Mouse (Mus musculus) megakaryocyte, adult 5-6 weeks (primary cell): ENCODE data around the gene Cgn. TPM values are rescaled to one million over a fixed set of nuclear protein-coding genes. Genes with fewer than 3 reads are reported as not detected.
A peak's percentile ranks its signal among the peaks of the same experiment; 100 is the strongest.
"Not testable (repeated sequence)": the region's sequence is repeated elsewhere in the genome, so short reads cannot be mapped to it uniquely, and the experiment has no call there.

Experiments used
- ATAC-seq: 2 replicates; pipeline ENCODE4 v1.8.0; 2016; ENCODE audit warnings: mild to moderate bottlenecking, inconsistent platforms; ENCODE audit not compliant: poor library complexity, severe bottlenecking
- total RNA-seq, 2 experiments: library from RNA; stranded (forward) in 1 of 2; stranded (reverse) in 1 of 2; fragments of 153-499, 151-499 nt in 1 of 2; fragments of 221-1000, 200-1000 nt in 1 of 2; gene quantifications; 2 replicates each; pipeline versions ENCODE4 v1.2.3 to v1.2.4; 2015 to 2017

Gene Cgn
- total RNA-seq, 2 experiments from 2014 or later: not detected

DNA sequence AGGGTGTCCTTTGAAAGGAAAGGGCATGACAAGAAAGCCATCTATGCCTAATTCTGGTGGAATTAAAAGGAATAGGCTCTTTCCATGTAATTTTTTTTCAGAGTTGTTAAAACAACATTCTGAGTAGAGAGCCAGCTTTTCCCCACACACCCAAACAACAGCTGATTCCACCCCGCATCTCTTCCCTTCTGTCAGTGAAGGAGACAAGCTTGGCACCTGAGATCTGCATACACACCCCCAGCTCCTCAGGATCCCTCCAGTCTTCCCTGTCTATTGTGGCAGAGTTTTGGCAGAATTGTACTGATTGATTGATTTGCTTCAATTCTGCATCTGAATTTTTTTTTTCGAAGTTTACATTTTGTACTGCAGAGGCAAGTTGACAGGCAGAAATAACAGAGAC, 6.0 kb upstream of the Cgn start:
- no peak for ATAC-seq

DNA sequence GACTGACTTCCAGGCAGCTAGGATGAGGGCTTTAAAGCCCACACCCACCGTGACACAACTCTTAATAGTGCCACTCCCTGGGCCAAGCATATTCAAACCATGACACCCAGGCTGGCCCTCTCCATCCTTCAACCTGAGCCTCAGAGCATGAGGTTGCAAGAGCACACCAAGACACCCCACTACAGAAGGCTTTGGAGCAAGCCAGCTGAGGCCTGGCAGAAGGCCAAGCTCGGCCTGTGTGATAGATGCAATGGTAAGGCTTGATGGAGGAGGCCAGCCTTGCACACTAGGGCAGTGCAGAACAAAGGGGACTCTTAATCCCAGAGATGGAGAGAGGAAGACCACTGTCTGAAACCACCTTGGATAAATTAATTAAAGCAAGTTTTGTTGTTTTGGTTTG, 3.2 kb upstream of the Cgn start:
- no peak for ATAC-seq

DNA sequence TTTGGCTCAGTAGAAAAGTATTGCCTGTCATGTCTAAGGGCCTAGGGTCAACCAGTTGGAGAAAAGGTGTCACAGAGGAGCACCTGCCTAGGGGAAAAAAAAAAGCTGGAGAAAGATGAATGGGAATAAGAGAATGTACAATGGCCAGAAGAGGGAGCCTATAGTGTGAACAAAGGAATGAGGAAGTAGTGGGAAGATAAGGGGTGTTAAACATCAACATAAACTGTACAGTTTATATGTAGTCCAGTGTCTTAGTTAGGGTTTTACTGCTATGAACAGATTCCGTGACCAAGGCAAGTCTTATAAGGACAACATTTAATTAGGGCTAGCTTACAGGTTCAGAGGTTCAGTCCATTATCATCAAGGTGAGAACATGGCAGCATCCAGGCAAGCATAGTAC, 2.8 kb upstream of the Cgn start:
- no peak for ATAC-seq

DNA sequence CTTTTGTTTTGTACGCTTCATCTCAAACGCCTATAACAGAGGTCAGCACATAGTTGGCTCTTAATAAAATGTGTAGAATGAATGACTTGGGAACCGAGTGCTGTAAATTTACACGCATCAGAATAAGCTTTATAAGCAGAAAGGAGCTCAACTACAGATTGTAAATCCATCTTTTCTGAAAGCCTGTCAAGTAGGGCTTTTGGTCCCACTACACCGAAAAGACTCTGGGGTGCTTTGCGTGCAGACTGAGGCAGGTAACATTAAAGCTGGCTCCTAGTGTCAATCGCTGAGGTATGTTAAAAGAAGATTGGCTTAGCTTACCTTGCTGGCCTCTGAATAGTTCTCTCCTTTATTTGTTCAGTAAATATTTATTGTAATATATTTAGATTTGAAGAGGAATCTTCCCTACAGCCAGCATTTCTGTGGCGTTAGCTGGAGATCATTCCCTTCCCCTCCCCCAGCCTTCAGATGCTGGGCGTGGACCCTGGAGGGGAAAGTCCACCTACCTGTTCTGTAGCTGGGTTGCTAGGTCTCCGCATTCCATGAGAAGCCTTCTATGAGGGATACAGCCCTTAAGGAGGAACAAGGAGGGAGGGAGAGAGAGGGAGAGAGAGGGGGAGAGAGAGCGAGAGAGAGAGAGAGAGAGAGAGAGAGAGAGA, 959 bp upstream of the Cgn start:
- ATAC-seq: no peak

- ATAC-seq: no peak
These were observed 334 bp downstream of the Cgn start for GRCm38 (mm10) chr3:94785958-94786357.

- no peak for ATAC-seq
These were observed 2.1 kb downstream of the Cgn start for GRCm38 (mm10) chr3:94784171-94784701.

GRCm38 (mm10) chr3:94783462-94783931, 2.8 kb downstream of the Cgn start:
- ATAC-seq: no peak

GRCm38 (mm10) chr3:94782936-94783335, 3.4 kb downstream of the Cgn start:
- ATAC-seq: no peak

GRCm38 (mm10) chr3:94781356-94781755, 4.9 kb downstream of the Cgn start:
- no peak for ATAC-seq

GRCm38 (mm10) chr3:94775886-94776285, 10.4 kb downstream of the Cgn start:
- no peak for ATAC-seq

GRCm38 (mm10) chr3:94774039-94774438, 12.3 kb downstream of the Cgn start:
- ATAC-seq: no peak

DNA sequence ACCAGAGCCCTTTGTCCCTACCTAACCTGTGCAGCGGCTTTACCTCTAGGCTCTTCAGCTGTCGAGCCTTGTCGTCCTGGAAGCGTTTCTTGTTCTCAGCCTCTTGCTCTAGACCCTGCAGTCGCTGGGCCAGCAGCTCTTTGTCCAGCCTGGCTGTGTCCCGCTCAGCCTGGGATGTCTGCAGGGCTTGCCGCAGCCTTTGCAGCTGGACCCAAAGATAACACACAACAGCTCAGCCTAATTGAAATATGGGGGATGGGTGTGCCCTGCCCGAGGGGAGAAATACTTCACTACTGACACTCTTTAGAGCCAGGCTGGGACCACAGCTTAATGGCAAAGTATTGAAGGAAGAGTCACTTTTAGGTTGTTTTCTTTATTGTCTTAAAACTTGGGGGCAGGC, 20.8 kb downstream of the Cgn start:
- not testable (repeated sequence) for ATAC-seq

GRCm38 (mm10) chr3:94764545-94765292, 21.6 kb downstream of the Cgn start:
- not testable (repeated sequence) for ATAC-seq

DNA sequence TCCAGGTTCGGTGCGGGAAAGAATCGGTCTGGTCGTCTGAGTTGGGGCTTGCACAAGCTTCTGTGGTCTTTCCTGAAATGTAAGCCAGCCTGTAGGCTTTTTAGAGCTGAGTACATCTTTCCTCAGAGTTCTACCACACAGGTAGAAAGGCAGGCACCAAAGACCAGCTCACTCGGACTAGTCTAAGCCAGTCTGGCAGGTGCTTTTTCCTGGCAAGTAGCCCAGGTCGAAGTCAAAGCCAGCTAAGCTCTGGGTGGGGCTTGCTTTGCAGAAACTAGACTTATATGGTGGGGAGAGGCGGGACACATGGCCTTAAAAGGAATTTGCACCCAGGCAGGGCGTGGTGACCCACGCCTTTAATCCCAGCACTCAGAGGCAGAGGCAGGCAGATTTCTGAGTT, 27.9 kb downstream of the Cgn start:
- peak; percentile 47 for ATAC-seq

DNA sequence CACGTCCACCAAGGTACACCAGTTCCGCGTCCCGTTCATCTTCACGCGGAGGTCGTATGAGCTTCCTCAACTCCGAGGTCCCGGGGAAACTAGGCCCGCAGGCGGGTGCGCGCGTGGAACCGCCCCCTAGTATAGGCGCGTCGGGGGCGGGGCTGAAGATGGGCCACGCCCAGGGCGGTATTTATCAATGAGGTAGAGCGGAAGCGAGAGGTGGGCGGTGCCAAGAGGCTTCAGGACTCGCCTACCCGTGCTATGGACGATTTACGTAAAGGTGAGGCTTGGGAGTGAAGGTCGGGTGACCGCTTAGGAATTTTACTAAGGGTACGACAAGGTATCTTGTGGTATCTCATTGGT, 28.3 kb downstream of the Cgn start:
- peak; percentile 96 for ATAC-seq

DNA sequence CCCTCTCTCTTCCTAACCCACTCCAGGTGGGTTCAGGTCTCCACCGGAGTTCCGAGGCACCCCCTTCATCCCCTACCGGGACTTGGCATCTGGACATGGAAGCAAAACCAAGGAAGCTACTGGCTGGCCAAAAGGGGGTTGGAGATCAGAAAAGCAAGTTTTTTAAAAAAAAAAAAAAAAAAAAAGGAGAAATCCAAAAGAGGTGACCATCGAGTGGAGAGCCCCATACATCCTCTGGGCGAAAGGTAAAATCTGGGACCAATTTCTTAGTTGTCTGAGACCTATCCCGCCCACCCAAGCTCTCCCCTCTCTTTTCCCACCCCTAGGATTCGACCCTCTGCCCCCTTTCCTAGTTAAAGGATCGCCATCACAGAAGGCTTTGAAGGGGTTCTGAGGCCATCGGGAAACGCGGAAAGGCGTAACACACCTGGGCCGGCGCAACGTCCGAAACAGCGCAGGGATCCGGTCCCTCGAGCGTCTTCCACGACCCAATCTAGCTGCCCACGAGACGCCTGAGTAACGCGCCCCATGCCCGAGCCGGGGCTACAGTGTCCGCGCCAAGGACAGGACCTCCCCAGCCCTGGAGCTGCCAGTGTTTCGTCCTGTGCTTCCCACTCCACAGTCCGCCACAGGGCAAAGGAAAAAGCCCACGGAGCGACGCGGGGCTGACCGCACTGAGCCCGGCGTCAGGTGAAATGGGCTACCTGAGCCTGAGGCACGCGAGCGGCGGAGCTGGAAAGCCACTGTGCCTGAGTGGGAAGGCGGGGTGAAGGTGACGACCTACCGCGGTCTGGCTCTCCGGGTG, 28.8 kb downstream of the Cgn start:
- peak; percentile 47 for ATAC-seq

GRCm38 (mm10) chr3:94745691-94746090, 40.6 kb downstream of the Cgn start:
- no peak for ATAC-seq

DNA sequence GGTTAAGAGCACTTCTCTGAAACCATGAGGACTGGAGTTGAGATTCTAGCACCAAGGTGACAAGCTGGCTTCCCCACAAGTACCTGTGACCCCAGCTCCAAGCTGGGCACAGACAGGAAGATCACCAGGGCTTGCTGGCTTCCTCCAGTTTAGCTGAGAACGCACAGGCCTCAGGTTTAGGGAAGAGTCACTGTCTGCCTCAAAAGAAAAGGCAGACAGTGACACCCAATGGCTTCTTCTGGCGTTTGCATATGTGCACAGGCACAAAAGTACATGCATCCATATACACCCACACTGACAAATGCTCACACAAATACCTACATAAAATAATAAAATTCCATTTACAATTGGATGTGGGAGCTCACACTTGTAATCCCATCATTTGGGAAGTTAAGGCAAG, 62.7 kb downstream of the Cgn start:
- ATAC-seq: not testable (repeated sequence)

GRCm38 (mm10) chr3:94718253-94718652, 68.0 kb downstream of the Cgn start:
- not testable (repeated sequence) for ATAC-seq

DNA sequence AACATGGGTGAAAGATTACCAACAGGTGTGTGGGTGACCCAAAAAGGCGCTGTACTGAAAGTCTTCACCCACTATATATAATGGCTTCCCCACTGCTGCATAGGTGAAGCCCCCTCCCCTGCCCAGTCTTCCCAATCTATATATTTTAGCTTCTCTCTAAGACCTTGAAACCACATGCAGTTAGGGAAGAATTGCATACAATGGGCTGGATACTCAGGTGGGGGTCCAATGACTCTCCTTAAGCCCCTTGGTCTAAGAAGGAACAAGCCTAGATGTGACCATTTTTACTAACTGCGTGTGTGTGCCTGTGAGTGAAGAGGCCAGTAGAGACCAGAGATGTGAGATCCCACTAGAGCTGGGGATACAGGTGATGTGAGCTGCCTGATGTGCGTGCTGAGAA, 72.9 kb downstream of the Cgn start:
- ATAC-seq: not testable (repeated sequence)

DNA sequence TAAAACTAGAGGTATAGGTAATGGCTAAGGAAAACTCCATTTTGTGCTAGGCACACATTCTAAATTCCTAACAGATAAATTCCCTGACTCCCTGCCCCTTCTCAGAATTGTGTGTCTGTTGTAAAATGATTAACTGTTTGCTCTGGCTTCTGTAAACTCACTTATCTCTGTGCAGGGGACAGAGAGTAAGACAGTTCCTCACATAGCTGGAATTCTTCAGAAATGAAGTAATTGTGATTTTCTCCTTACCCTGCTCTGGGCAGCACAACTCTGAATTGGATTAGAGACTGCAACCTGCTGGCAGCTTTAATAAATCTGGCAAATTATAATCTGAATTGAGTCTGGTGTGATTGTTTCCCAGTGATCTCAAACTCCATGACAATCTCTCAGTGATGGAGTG, 75.7 kb downstream of the Cgn start:
- ATAC-seq: not testable (repeated sequence)
